Mouse (Mus musculus) midbrain, embryonic 15.5 days (tissue): ENCODE measurements at regions not wholly inside any gene's neighbourhood (a gene's known extent, or its start where the extent isn't known, plus 50 kb on each side); places are given as distances from the start of the nearest gene placed in this dataset.

Source experiments
- ATAC-seq: fragments of 200-750 bp; cut with Nextera tagmentation; replicated peaks from 2 replicates; pipeline ENCODE4 v1.8.0; 2017; ENCODE audit warnings: moderate TSS enrichment
- H3K27ac ChIP-seq: fragments of 300-500 bp; sonication (generic); 2 replicates; pipeline ENCODE4 v1.5.1; 2015; ENCODE audit warnings: mild to moderate bottlenecking, inconsistent platforms
- H3K27me3 ChIP-seq: fragments of 300-500 bp; sonication (generic); replicated peaks from 2 replicates; pipeline ENCODE4 v1.6.1; 2015; ENCODE audit warnings: inconsistent platforms
- H3K36me3 ChIP-seq: fragments of 300-500 bp; sonication (generic); replicated peaks from 2 replicates; pipeline ENCODE4 v1.6.1; 2015; ENCODE audit warnings: inconsistent platforms
- H3K4me1 ChIP-seq: fragments of 300-500 bp; sonication (generic); 2 replicates; pipeline ENCODE4 v1.6.1; 2015; ENCODE audit warnings: inconsistent platforms
- H3K4me2 ChIP-seq: fragments of 300-500 bp; sonication (generic); 2 replicates; pipeline ENCODE4 v1.6.1; 2015; ENCODE audit warnings: inconsistent platforms, mild to moderate bottlenecking, moderate library complexity
- H3K4me3 ChIP-seq: fragments of 300-500 bp; sonication (generic); 2 replicates; pipeline ENCODE4 v1.5.1; 2015; ENCODE audit warnings: mild to moderate bottlenecking, inconsistent platforms
- H3K9ac ChIP-seq: fragments of 300-500 bp; sonication (generic); 2 replicates; pipeline ENCODE4 v1.6.1; 2015; ENCODE audit warnings: mild to moderate bottlenecking, inconsistent platforms
- H3K9me3 ChIP-seq: fragments of 300-500 bp; sonication (generic); 2 replicates; pipeline ENCODE4 v1.6.1; 2016; ENCODE audit warnings: inconsistent platforms
- WGBS: fragments of 180-500 bp; shearing (Covaris S2); methylation state at CpG from one replicate; pipeline ENCODE4 v1.1.7; 2015; ENCODE audit warnings: mixed read lengths; 5-methylcytosine and 5-hydroxymethylcytosine counted together

DNA sequence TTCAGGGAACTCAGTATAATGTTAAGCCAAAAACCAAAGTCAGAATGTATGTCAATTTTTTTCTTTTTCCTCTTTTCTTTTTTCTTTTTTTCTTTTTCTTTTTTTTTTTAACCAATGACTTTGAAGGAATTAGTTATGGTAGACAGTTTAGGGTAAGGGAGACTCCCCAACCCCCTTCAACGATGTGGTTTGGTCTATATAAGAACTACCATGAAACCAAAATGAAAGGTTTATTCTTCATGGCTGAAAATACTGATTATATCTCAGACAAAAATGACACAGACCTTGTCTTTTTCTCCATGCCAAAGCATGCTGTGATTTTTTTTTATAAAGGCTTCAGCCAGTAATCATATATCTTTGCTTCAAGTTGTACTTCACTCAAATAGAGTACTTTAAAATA is 526.7 kb downstream of the Ptprc start:
- H3K4me1 ChIP-seq = 0 out of 2 replicates have a peak, but pooled peaks cover 3% of the 10 kb centered on the region
- H3K4me2 ChIP-seq = no peak overlapping the region
- H3K27ac ChIP-seq = no peak overlapping the region
- ATAC-seq = no peak
- no peak overlapping the region for H3K9ac ChIP-seq
- H3K4me3 ChIP-seq = no peak overlapping the region
- no peaks in the 10 kb centered on the region for H3K27me3 ChIP-seq
- H3K36me3 ChIP-seq = no peaks in the 10 kb centered on the region
- 48% methylated on average over 1 of the region's 1 CpGs for WGBS
- no peaks in the 10 kb centered on the region for H3K9me3 ChIP-seq

DNA sequence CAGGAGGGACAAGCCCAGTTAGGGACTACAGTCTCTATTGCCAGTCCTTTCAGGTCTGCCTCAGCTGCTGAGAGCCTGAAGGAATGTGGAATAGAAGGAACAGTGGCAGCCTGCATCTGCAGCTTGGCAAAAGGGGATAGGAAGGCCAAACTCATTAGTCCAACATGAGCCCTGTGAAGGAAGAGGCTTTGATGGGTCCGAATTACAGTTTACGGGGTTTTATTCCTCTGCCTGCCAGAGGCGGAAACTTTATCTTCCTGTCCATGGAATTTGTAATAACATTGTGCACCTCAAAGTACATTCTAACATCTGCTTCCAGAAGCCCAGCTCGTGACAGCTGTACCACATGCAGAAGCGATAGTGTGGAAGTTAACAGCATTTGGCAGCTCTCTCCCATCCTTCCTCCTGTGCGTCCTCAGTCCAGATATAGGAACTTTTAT is 530.9 kb downstream of the Ptprc start:
- no peak for ATAC-seq
- 84% methylated on average over 6 of the region's 6 CpGs for WGBS
- no peak overlapping the region for H3K4me3 ChIP-seq

DNA sequence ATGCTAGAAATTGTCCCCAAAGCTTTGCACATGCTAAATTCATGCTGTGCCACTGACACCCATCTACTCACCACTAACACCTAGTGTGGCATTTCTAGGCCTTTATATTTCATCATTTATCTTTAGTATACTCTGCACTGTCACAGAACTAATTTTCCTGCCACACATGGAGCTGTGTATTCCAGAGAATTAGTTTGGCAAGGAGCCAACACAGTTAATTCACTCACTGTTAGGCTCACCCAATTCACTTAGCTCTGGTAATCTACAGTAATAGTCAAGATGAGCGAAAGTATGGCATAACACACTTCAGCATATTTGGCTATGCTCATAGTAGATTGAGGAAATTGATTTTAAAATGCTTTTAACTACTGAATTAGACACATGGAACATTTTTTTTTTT is 532.0 kb downstream of the Ptprc start:
- Histone ChIP-seq H3K9me3 (no peaks in the 10 kb centered on the region), H3K27me3 (no peaks in the 10 kb centered on the region), H3K36me3 (no peaks in the 10 kb centered on the region), H3K4me1 (no peaks in the 10 kb centered on the region), H3K9ac (no peak overlapping the region), H3K4me2 (no peak overlapping the region), H3K27ac (no peak overlapping the region), H3K4me3 (no peak overlapping the region)
- 79% methylated on average over 1 of the region's 1 CpGs for WGBS
- ATAC-seq = no peak

More for the DNA sequence above, 530.9 kb downstream of the Ptprc start:
- H3K9me3 ChIP-seq = no peaks in the 10 kb centered on the region
- H3K4me1 ChIP-seq = no peaks in the 10 kb centered on the region
- no peak overlapping the region for H3K27ac ChIP-seq
- no peak overlapping the region for H3K4me2 ChIP-seq
- H3K9ac ChIP-seq = no peak overlapping the region
- H3K27me3 ChIP-seq = no peaks in the 10 kb centered on the region
- H3K36me3 ChIP-seq = no peaks in the 10 kb centered on the region

DNA sequence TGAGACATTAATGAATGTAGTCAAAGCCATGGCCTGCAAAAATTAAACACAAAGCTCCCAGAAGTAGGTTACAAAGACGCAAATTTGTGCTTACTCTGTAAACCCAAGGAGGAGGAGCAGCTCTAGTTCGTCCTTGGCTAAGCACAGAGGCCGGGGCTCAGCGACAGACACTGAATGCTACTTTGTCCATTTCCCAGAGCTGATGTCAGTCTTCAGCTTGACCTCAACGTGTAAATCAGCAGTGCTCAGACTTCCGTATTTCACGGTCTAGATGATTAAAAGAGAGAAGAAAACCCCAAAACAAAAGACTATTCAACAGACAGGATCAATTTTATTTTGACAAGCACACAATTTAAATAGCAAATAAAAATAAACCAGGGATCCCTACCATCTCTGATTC is 534.7 kb downstream of the Ptprc start:
- H3K4me3 ChIP-seq = no peak overlapping the region
- no peaks in the 10 kb centered on the region for H3K27me3 ChIP-seq
- no peak for ATAC-seq
- H3K36me3 ChIP-seq = no peaks in the 10 kb centered on the region
- no peak overlapping the region for H3K9ac ChIP-seq
- WGBS = 12% methylated on average over 7 of the region's 7 CpGs
- H3K4me2 ChIP-seq = no peak overlapping the region
- no peaks in the 10 kb centered on the region for H3K9me3 ChIP-seq
- 0 out of 2 replicates have a peak, but pooled peaks cover 2% of the 10 kb centered on the region for H3K4me1 ChIP-seq
- H3K27ac ChIP-seq = no peak overlapping the region

DNA sequence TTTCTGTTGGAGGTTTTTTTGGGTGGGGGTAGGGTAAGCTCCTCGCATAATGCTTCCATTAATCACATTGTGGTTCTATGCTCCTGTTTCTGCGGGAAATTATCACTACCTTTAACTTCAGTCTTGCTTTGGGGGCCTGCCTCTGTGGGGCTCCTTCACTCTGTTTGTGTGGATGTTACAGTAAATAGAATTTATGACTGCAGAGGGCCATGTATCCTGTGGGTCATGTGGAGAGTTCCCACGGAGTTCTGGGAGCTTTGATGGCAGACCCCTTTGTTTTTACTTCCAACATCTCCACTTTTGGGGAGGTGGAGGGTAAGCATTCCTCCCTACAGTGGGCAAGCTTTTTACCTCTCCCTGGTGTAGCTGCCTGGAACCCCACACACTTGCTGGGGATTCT is 538.6 kb downstream of the Ptprc start:
- H3K36me3 ChIP-seq = no peaks in the 10 kb centered on the region
- no peak overlapping the region for H3K9ac ChIP-seq
- H3K4me3 ChIP-seq = no peak overlapping the region
- H3K4me1 ChIP-seq = 0 out of 2 replicates have a peak, but pooled peaks cover 2% of the 10 kb centered on the region
- WGBS = 23% methylated on average over 3 of the region's 3 CpGs
- H3K9me3 ChIP-seq = no peaks in the 10 kb centered on the region
- no peak for ATAC-seq
- no peaks in the 10 kb centered on the region for H3K27me3 ChIP-seq
- no peak overlapping the region for H3K4me2 ChIP-seq
- no peak overlapping the region for H3K27ac ChIP-seq

DNA sequence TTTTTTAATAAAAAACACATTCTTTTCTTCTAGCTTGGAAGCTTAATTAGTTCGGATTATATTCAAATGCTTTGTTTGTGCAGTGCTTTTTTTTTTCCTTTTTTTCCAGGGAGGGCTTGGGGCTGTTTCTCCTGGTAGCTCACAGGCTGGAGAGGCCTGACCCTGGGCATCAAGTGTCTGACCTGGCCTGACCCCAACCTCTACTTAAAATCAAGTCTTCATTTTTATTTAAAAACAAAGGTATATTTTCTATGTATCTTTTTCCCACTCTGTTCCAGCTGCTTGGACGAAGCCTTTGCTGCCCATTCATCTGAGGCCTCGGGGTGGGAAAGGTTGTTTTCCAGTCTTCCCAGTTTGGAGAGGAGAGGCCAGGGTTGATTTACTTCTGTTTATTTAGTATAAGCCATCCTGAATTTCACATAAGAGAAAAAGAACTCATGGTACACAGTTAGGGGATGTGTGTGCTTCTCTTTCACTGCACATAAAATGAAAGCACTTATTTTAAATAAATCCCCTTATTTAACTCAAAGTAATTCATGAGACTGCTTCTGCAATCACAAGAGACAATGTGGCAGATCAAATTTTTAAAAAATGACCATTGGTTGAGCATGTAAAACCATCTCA is 539.1 kb downstream of the Ptprc start:
- no peak overlapping the region for H3K4me2 ChIP-seq
- no peak overlapping the region for H3K27ac ChIP-seq
- H3K9me3 ChIP-seq = no peaks in the 10 kb centered on the region
- 19% methylated on average over 3 of the region's 3 CpGs for WGBS
- 0 out of 2 replicates have a peak, but pooled peaks cover 2% of the 10 kb centered on the region for H3K4me1 ChIP-seq
- H3K4me3 ChIP-seq = no peak overlapping the region
- H3K36me3 ChIP-seq = no peaks in the 10 kb centered on the region
- no peaks in the 10 kb centered on the region for H3K27me3 ChIP-seq
- no peak overlapping the region for H3K9ac ChIP-seq
- ATAC-seq = no peak

DNA sequence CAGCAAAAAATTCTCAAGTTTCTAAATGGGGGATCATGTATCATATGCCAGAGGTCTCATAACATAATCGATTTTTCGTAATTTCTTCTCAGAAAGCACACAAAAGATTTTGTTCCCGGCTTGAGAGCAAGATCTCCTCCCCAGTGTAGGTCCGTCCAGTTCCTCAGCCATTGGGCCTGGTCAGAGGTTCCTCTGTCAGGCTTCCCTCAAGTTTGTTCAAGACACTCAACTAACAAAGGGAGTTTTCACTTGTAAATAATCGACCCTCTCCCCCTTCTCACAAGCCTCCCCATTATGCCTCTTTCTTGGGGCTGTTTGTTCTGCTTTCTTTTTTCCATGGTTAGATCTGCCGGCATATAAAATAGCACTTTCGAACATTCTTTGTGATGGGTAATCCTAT is 539.7 kb downstream of the Ptprc start:
- H3K27ac ChIP-seq = no peak overlapping the region
- 19% methylated on average over 7 of the region's 7 CpGs for WGBS
- H3K36me3 ChIP-seq = no peaks in the 10 kb centered on the region
- H3K27me3 ChIP-seq = no peaks in the 10 kb centered on the region
- H3K4me1 ChIP-seq = 0 out of 2 replicates have a peak, but pooled peaks cover 2% of the 10 kb centered on the region
- no peak overlapping the region for H3K4me3 ChIP-seq
- ATAC-seq = no peak
- H3K9ac ChIP-seq = no peak overlapping the region
- no peaks in the 10 kb centered on the region for H3K9me3 ChIP-seq
- H3K4me2 ChIP-seq = no peak overlapping the region

DNA sequence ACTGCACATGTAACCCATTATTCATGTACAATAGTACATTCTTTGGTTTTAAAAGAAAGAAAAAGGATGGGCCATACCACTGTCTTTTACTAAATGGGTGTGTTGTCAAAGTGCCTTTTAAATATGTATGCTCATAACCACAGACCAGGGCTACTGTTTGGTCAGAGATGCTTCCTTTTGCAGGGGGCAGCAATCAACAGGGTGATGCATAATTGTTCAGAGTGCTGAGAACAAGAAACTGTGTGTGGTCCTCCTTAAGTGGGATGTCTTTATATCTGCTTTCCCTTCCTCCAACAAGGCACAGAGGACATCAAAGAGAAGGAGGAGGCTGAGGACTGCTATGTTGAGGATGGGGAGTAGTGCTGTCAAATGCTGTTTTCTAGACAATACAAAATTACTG is 544.0 kb downstream of the Ptprc start:
- H3K36me3 ChIP-seq = no peaks in the 10 kb centered on the region
- no peak overlapping the region for H3K9ac ChIP-seq
- no peak overlapping the region for H3K4me3 ChIP-seq
- H3K27ac ChIP-seq = no peak overlapping the region
- ATAC-seq = no peak
- H3K4me2 ChIP-seq = no peak overlapping the region
- H3K27me3 ChIP-seq = no peaks in the 10 kb centered on the region
- H3K9me3 ChIP-seq = no peaks in the 10 kb centered on the region
- no peaks in the 10 kb centered on the region for H3K4me1 ChIP-seq

DNA sequence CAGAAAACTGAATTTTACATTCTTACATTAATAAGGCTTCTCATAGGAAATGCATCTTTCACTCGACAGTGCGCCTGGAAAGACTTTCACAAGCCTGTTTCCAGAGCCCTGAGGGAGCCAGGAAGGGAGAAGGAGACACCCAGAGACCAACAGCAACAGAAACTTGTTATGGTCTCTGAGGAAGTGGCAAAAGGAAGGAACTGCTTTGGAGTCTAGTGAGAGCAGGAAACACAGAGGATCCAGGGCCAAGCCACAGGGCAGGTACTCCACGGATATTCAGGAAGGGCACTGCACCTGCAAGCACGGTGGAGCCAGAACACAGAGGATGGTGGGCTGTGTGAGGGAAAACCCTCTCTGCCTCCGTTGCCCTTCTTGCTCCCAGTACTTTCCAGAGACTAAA is 554.8 kb downstream of the Ptprc start:
- Histone ChIP-seq H3K4me1 (no peaks in the 10 kb centered on the region), H3K9ac (no peak overlapping the region), H3K4me3 (no peak overlapping the region), H3K27ac (no peak overlapping the region), H3K9me3 (no peaks in the 10 kb centered on the region), H3K36me3 (no peaks in the 10 kb centered on the region), H3K4me2 (no peak overlapping the region), H3K27me3 (no peaks in the 10 kb centered on the region)
- WGBS = 89% methylated on average over 5 of the region's 5 CpGs
- no peak for ATAC-seq

DNA sequence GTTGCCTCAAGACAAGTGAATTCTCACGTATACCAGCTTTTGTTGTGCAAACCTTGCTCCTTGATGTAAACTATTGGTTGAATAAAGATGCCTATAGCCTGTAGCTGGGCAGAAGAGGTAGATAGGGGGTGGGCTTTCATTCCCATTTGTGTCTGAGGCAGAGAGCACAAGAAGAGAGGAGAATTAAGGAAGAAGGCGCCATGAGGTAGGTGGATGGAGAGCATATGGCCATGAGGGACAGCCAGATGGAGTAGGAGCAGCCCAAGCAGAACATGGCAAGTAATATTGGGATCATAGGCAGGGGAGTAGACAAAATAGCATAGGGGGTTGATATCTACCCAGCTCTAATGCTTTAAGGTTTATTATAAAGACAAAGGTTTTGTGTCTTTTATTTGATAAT is 557.3 kb downstream of the Ptprc start:
- ATAC-seq = no peak
- WGBS = 85% methylated on average over 2 of the region's 2 CpGs

DNA sequence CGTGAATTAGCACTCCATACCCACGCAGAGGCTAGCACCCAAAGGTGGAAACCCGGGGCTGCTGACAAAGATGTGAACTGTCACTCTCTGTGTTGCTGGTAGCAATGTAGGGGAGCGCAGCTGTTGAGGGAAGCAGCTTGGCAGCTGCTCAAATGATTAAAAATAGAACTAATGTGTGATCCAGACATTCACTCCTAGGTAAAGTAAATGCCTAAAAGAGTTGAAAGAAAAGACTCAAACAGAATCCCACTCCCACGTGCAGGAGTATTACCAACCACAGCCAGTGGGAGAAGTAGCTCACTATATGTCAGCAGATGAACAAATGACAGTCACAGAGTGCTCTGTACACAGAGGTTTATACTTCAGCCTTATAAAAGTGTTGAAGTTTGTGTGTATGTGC is 558.0 kb downstream of the Ptprc start:
- Histone ChIP-seq H3K9me3 (no peaks in the 10 kb centered on the region), H3K27me3 (no peaks in the 10 kb centered on the region), H3K36me3 (no peaks in the 10 kb centered on the region), H3K27ac (no peak overlapping the region), H3K4me2 (no peak overlapping the region), H3K9ac (no peak overlapping the region), H3K4me3 (no peak overlapping the region), H3K4me1 (no peaks in the 10 kb centered on the region)
- ATAC-seq = no peak
- 70% methylated on average over 5 of the region's 5 CpGs for WGBS

More for the DNA sequence above, 557.3 kb downstream of the Ptprc start:
- Histone ChIP-seq H3K4me3 (no peak overlapping the region), H3K4me2 (no peak overlapping the region), H3K27ac (no peak overlapping the region), H3K36me3 (no peaks in the 10 kb centered on the region), H3K9me3 (no peaks in the 10 kb centered on the region), H3K9ac (no peak overlapping the region), H3K4me1 (no peaks in the 10 kb centered on the region), H3K27me3 (no peaks in the 10 kb centered on the region)

DNA sequence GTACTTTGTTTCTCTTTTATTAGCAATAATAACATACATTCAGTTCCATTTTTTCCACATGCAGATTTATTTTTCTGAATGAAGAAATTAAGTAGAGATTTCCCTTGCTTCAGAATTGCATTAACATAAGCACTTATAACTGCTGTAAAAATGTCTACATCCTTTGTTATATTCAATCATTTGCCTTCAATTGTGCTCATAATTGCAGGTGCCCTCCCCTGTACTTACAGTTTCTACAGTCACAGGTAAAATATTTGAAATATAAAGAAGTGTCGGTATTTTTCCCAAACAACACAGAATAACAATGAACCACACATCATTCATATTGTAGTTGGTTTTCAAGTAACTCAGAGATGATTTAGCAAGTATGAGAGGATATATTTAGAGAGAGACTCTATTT is 568.8 kb downstream of the Ptprc start:
- Histone ChIP-seq H3K9me3 (no peaks in the 10 kb centered on the region), H3K9ac (no peak overlapping the region), H3K4me2 (peak overlapping the region; percentile 38; the same call in 1 of the 2 replicates), H3K27ac (peak overlapping the region; percentile 78), H3K4me1 (peaks cover 5% of the 10 kb centered on the region; the same call in 1 of the 2 replicates), H3K27me3 (no peaks in the 10 kb centered on the region), H3K4me3 (no peak overlapping the region), H3K36me3 (no peaks in the 10 kb centered on the region)
- 0 out of 2 replicates have a peak, but pooled peaks have one; percentile 48 for ATAC-seq
- WGBS = 61% methylated on average over 1 of the region's 1 CpGs
